Mouse (Mus musculus) neural tube, embryonic 14.5 days (tissue): ENCODE results near the gene Selenok. TPM values are rescaled to one million over a fixed set of nuclear protein-coding genes. Genes with fewer than 3 reads are reported as not detected.

Experiments used
- ATAC-seq: fragments of 200-750 bp; cut with Nextera tagmentation; 2 replicates; pipeline ENCODE4 v1.8.0; 2017; ENCODE audit warnings: low read depth, mild to moderate bottlenecking, moderate TSS enrichment, moderate library complexity
- H3K27ac ChIP-seq: fragments of 300-500 bp; sonication (generic); 2 replicates; pipeline ENCODE4 v1.5.1; 2014; ENCODE audit warnings: low read depth, mild to moderate bottlenecking, control low read depth, low read length, moderate library complexity, mixed read lengths
- H3K27me3 ChIP-seq: fragments of 300-500 bp; sonication (generic); 2 replicates; pipeline ENCODE4 v1.6.1; 2014; ENCODE audit warnings: low read length; ENCODE audit not compliant: control insufficient read depth, insufficient read depth
- H3K36me3 ChIP-seq: fragments of 300-500 bp; sonication (generic); 2 replicates; pipeline ENCODE4 v1.6.1; 2014; ENCODE audit warnings: low read length, mixed read lengths; ENCODE audit not compliant: control insufficient read depth, insufficient read depth
- H3K4me1 ChIP-seq: fragments of 300-500 bp; sonication (generic); 2 replicates; pipeline ENCODE4 v1.6.1; 2014; ENCODE audit warnings: low read length; ENCODE audit not compliant: control insufficient read depth, insufficient read depth
- H3K4me2 ChIP-seq: fragments of 300-500 bp; sonication (generic); 2 replicates; pipeline ENCODE4 v1.6.1; 2014; ENCODE audit warnings: mild to moderate bottlenecking, low read depth, low read length, control low read depth
- H3K4me3 ChIP-seq: fragments of 300-500 bp; sonication (generic); 2 replicates; pipeline ENCODE4 v1.5.1; 2014; ENCODE audit warnings: low read depth, low read length, control low read depth, mixed read lengths
- H3K9ac ChIP-seq: fragments of 300-500 bp; sonication (generic); replicated peaks from 2 replicates; pipeline ENCODE4 v1.6.1; 2014; ENCODE audit warnings: low read depth, mild to moderate bottlenecking, control low read depth, low read length, mixed read lengths
- H3K9me3 ChIP-seq: fragments of 300-500 bp; sonication (generic); 2 replicates; pipeline ENCODE4 v1.6.1; 2016; ENCODE audit warnings: low read length; ENCODE audit not compliant: control insufficient read depth
- WGBS: fragments of 180-500 bp; shearing (Covaris S2); extraction: QIAGEN DNeasy Blood & Tissue Kit; methylation state at CpG from one replicate; pipeline ENCODE4 v1.1.7; 2014; 5-methylcytosine and 5-hydroxymethylcytosine counted together
- microRNA-seq: library from miRNA; unstranded; fragments of <30 nt; microRNA quantifications from one replicate; pipeline ENCODE4, GENCODE M21; 2016
- polyA plus RNA-seq: library from polyadenylated mRNA; unstranded; fragments of >200 nt; fragmentation: Nextera tagmentation; extraction: Ambion mirVana; gene quantifications from 2 replicates; pipeline ENCODE4 v1.2.1, GENCODE M21; 2014

Gene Selenok
- polyA plus RNA-seq, 1 experiment from 2014 or later = 315 TPM

DNA sequence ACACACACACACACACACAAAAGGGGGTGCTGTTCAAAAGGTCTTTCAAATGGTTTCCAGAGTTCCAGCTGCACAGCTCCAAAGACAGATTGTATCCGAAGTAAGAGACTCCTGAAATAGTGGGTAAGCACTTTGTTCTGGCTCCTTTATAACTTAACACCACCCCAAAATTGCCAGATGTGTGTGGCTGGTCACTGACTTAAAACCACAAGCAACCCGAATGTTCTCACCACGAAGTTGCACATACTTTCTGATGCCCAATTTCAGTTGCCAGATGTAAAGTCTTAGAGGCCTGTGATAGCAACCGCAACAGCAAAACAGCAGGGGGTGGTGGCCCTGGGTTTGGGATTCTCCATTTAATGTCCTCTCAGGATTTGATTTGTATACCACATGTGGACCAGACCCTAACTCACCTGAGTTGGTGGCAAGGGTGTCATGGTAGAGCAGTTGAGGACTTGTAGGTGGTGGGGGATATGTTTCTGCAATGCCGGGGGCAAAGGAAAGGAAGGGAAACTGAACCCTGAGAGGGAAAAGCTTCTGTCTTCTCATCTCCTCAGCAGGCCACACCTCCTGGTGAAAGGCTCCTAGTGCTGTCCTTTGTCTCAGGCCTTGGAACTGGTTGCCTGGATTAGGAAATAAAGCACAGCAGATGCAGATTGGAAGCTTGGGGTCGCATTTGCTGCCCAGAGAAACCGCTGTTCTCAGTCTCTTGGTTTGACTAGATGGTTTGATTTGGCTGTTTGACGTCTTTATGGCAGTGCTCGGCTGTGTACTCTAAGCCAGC is 51.9 kb downstream of the Selenok start:
- H3K4me1 ChIP-seq = no peaks in the 10 kb centered on the region
- H3K36me3 ChIP-seq = no peaks in the 10 kb centered on the region
- H3K4me2 ChIP-seq = no peak overlapping the region
- no peak for ATAC-seq
- H3K4me3 ChIP-seq = no peak overlapping the region
- no peak overlapping the region for H3K27ac ChIP-seq
- 51% methylated on average over 9 of the region's 9 CpGs for WGBS
- no peaks in the 10 kb centered on the region for H3K27me3 ChIP-seq
- no peak overlapping the region for H3K9ac ChIP-seq
- H3K9me3 ChIP-seq = no peaks in the 10 kb centered on the region

GRCm38 (mm10) chr14:30022471-30022870 is 54.4 kb downstream of the Selenok start:
- no peaks in the 10 kb centered on the region for H3K27me3 ChIP-seq
- H3K9me3 ChIP-seq = no peaks in the 10 kb centered on the region
- no peak overlapping the region for H3K4me2 ChIP-seq
- H3K36me3 ChIP-seq = no peaks in the 10 kb centered on the region
- H3K27ac ChIP-seq = no peak overlapping the region
- 94% methylated on average over 6 of the region's 6 CpGs for WGBS
- no peak overlapping the region for H3K9ac ChIP-seq
- ATAC-seq = no peak
- H3K4me1 ChIP-seq = no peaks in the 10 kb centered on the region
- H3K4me3 ChIP-seq = no peak overlapping the region

GRCm38 (mm10) chr14:30024387-30024786 is 56.3 kb downstream of the Selenok start:
- Histone ChIP-seq H3K4me2 (no peak overlapping the region), H3K9me3 (no peaks in the 10 kb centered on the region), H3K27me3 (no peaks in the 10 kb centered on the region), H3K36me3 (no peaks in the 10 kb centered on the region), H3K4me1 (no peaks in the 10 kb centered on the region), H3K27ac (no peak overlapping the region), H3K4me3 (no peak overlapping the region), H3K9ac (no peak overlapping the region)
- 66% methylated on average over 7 of the region's 7 CpGs for WGBS
- no peak for ATAC-seq

Small RNAs within 50 kb of the gene (microRNA-seq; reads per million reads assigned to microRNA genes)
- gene Mir6947 = not detected

Other genes starting within 250 kb of the Selenok start
- 58.8 and 63.0 TPM in 2 replicates for gene Cacna2d3, start 246.4 kb upstream of the Selenok start, polyA plus RNA-seq
- gene Actr8, start 10.0 kb downstream of the Selenok start, polyA plus RNA-seq = 71.3 and 81.1 TPM in 2 replicates
- gene Il17rb, start 40.6 kb downstream of the Selenok start, polyA plus RNA-seq = 1.6 and 1.9 TPM in 2 replicates
- gene Chdh, start 40.7 kb downstream of the Selenok start, polyA plus RNA-seq = 0.85 and 0.96 TPM in 2 replicates